In the genomic region with DNA sequence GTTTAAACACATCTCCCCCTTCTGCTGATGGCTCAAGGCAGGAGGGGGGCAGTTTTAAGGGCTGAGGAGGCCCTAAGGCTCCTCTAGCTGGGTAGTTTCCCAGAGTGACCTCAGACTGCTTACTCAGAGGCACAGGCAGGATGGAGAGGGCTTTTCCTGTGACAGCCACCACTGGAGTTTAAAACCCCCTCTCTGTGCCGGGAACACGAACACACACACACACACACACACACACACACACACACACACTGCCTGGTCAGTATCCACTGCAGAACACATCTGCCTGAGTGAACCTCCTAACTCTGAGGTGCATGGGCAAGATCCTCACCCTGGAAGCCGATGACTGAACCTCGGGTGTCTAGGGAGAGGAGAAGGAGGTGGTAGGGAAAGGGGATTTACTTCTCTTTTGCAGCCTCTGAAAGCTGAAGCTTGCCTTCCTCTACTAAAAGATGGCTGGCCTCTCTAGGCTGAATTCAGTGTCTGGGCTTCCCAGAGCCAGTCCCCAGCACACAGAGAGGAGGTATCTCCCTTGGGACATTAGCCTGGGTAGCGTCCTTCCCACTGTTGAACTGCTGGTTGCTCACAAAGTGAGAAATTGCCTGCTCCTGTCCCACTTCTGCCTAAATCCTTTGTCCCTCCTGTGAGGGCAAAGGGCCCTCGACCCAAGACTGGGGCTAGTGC, we compare ENCODE assay signal across 8 mouse cellular contexts.
DNase-seq lines count a peak whose midpoint lies in the region; ATAC-seq and TF ChIP-seq lines count a peak whose summit lies in the region.

No protein-coding gene starts in this region.

- peaks cover 10% of the 10 kb centered on the region for H3K4me1 ChIP-seq in heart, embryonic 12.5 days (replicated peaks)
- peaks cover 11% of the 10 kb centered on the region for H3K4me1 ChIP-seq in E14TG2a.4 (replicated peaks; ENCODE audit: low read depth, low read length)
- H3K4me1 ChIP-seq in forebrain, embryonic 10.5 days, result peaks cover 19% of the 10 kb centered on the region
- H3K4me1 ChIP-seq in limb, embryonic 15.5 days, result peaks cover 10% of the 10 kb centered on the region
- H3K4me1 ChIP-seq in thymus, adult 2 months (replicated peaks; ENCODE audit: control insufficient read depth, insufficient read depth, low read length), result no peaks in the 10 kb centered on the region; the same call in 1 of the 2 replicates

- peaks cover 61% of the 10 kb centered on the region for H3K27me3 ChIP-seq in heart, embryonic 12.5 days (replicated peaks)
- H3K27me3 ChIP-seq in E14TG2a.4 (ENCODE audit: insufficient read depth, low read length), result peaks cover 51% of the 10 kb centered on the region
- H3K27me3 ChIP-seq in forebrain, embryonic 10.5 days (ENCODE audit: poor library complexity, severe bottlenecking), result peaks cover 49% of the 10 kb centered on the region
- H3K27me3 ChIP-seq in limb, embryonic 15.5 days, result peaks cover 56% of the 10 kb centered on the region
- no peaks in the 10 kb centered on the region; the same call in 1 of the 2 replicates for H3K27me3 ChIP-seq in thymus, adult 2 months (ENCODE audit: control insufficient read depth, insufficient read depth, low read length)

- ATAC-seq in heart, embryonic 12.5 days (ENCODE audit: insufficient number of reproducible peaks, low FRiP score), result no peak
- ATAC-seq in limb, embryonic 15.5 days (ENCODE audit: insufficient number of reproducible peaks, low FRiP score, low TSS enrichment, low read depth), result no peak

- H3K27ac ChIP-seq in heart, embryonic 12.5 days (ENCODE audit: poor library complexity, severe bottlenecking), result no peak overlapping the region
- peak overlapping the region; percentile 58 for H3K27ac ChIP-seq in forebrain, embryonic 10.5 days
- no peak overlapping the region for H3K27ac ChIP-seq in limb, embryonic 15.5 days
- no peak overlapping the region for H3K27ac ChIP-seq in thymus, adult 2 months (ENCODE audit: control insufficient read depth, insufficient read depth, low read length)

- no peaks in the 10 kb centered on the region for H3K36me3 ChIP-seq in heart, embryonic 12.5 days
- no peaks in the 10 kb centered on the region for H3K36me3 ChIP-seq in E14TG2a.4 (ENCODE audit: insufficient read depth, low read length)
- no peaks in the 10 kb centered on the region for H3K36me3 ChIP-seq in forebrain, embryonic 10.5 days (replicated peaks)
- H3K36me3 ChIP-seq in limb, embryonic 15.5 days, result no peaks in the 10 kb centered on the region
- H3K36me3 ChIP-seq in thymus, adult 2 months (ENCODE audit: control insufficient read depth, insufficient read depth, low read length), result no peaks in the 10 kb centered on the region

- peaks cover 3% of the 10 kb centered on the region; the same call in 1 of the 2 replicates for H3K9me3 ChIP-seq in heart, embryonic 12.5 days (replicated peaks)
- H3K9me3 ChIP-seq in E14TG2a.4 (ENCODE audit: low read length), result no peaks in the 10 kb centered on the region
- no peaks in the 10 kb centered on the region; the same call in 1 of the 2 replicates for H3K9me3 ChIP-seq in forebrain, embryonic 10.5 days
- H3K9me3 ChIP-seq in limb, embryonic 15.5 days, result no peaks in the 10 kb centered on the region

- 45% methylated on average over 6 of the region's 6 CpGs for WGBS in heart, embryonic 12.5 days
- 38% methylated on average over 6 of the region's 6 CpGs for WGBS in forebrain, embryonic 10.5 days
- 41% methylated on average over 6 of the region's 6 CpGs for WGBS in limb, embryonic 15.5 days
- whole genome bisulfite sequencing in thymus, adult 2 months, result 20% methylated on average over 6 of the region's 6 CpGs

- peak overlapping the region; percentile 71 for H3K4me2 ChIP-seq in heart, embryonic 12.5 days
- H3K4me2 ChIP-seq in limb, embryonic 15.5 days, result peak overlapping the region; percentile 45; the same call in 1 of the 2 replicates

- DNase-seq in heart, adult 18-20 months, result no peak
- DNase-seq in forebrain, embryonic 10.5 days (ENCODE audit: extremely low spot score, low spot score), result no peak
- no peak for DNase-seq in thymus, adult 2 months
- DNase-seq in spleen, postnatal 4 days (ENCODE audit: low spot score in 2 of 2), result no peak
- no peak for DNase-seq in left cerebral cortex, adult 8-10 months (ENCODE audit: low spot score in 2 of 2)

- TF ChIP-seq POLR2A in thymus, adult 2 months (IDR thresholded peaks at IDR 0.05; ENCODE audit: control insufficient read depth, extremely low read depth, insufficient read depth, low read length, poor library complexity), result no peak

- no peak overlapping the region for H3K9ac ChIP-seq in heart, embryonic 12.5 days
- no peak overlapping the region for H3K9ac ChIP-seq in limb, embryonic 15.5 days

- H3K4me3 ChIP-seq in heart, embryonic 12.5 days, result peak overlapping the region; percentile 43
- H3K4me3 ChIP-seq in E14TG2a.4 (replicated peaks; ENCODE audit: low read length), result peak overlapping the region; percentile 77
- H3K4me3 ChIP-seq in forebrain, embryonic 10.5 days, result peak overlapping the region; percentile 58
- H3K4me3 ChIP-seq in limb, embryonic 15.5 days, result peak overlapping the region; percentile 31
- no peak overlapping the region for H3K4me3 ChIP-seq in thymus, adult 2 months (ENCODE audit: control insufficient read depth, insufficient read depth, low read length)

- TF ChIP-seq CTCF in E14TG2a.4 (conservative IDR thresholded peaks at IDR 0.05; ENCODE audit: low read length), result no peak
- no peak for TF ChIP-seq CTCF in thymus, adult 2 months (IDR thresholded peaks at IDR 0.05; ENCODE audit: borderline replicate concordance, control insufficient read depth, extremely low read depth, insufficient read depth, low read length, poor library complexity)
